Mouse (Mus musculus): ENCODE measurements around the gene Arih1.

DNA sequence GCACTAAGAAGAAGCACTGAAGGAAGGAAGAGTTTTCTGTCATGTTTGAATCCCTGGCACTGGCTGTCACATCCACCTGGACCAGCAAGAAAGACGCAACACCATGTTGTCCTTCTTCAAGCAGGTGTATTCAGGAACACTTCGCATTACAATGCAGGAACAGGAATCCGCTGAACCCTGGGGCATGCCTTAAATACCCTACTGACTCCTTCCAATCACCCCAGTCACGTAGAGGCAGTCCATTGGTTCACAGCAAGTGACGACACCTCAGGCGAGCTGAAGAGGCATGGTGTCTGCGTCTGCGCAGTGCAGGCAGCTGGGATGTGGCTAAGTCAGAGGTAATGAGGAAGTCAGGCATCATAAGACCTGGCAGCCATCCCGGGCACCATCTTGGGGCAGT, 116.8 kb downstream of the Arih1 start:
- TF ChIP-seq POLR2A (IDR thresholded peaks at IDR 0.05; ENCODE audit: low read depth, low read length), result no peak
- TF ChIP-seq CTCF (conservative IDR thresholded peaks at IDR 0.05; ENCODE audit: insufficient read depth, insufficient read length, low read depth, low read length), result no peak
